Mouse (Mus musculus) cerebellum, postnatal 25 days (tissue): Measurements from ENCODE around the gene Dqx1.

Experiments
- DNase-seq, 2 experiments: peaks; one replicate each; pipeline ENCODE4 v3.0.0; 2021; ENCODE audit warnings: mixed read lengths in 2 of 2

Dqx1 gene

DNA sequence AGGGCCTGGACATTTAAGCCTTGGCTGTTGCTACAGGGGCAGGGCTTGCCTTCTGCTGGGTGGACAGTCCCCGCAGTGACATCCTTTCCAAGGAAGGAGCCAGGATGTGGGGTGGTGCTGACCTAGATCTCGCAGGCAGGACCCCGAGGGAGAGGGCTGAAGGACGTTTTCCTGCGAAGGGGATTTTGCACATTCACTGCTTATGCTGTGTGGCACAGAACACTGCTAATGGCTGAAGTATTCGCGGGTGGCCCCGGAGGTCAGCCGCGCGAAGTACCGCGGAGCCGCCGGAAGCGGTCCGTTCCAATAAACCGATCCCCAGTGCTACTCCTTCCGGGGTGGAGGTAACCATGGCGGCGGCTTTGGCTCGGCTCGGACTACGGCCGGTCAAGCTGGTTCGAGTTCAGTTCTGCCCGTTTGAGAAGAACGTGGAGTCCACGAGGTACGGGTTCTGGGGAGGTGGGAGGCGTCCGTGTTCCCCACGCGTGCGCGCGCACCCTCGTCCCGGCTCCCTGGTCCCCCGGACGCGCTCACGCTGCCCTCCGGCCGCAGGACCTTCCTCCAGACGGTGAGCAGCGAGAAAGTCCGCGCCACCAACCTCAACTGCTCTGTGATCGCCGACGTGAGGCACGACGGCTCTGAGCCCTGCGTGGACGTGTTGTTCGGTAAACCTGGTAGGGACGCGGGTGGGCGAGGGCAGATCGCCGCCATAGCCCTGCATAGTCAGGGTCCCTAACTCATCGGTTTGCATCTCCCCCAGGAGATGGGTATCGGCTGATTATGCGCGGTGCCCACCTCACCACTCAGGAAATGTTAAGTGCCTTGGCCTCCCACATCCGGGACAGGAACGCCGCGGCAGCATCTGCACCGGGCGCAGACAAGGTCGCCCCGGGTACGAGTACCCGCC, 51.4 kb downstream of the Dqx1 start, which contains the start of gene Mrpl53:
Gene Mrpl53, plus strand, starts transcription at position 279 of the 907 bp plus-strand sequence.
- DNase-seq = peak; percentile 90

DNA sequence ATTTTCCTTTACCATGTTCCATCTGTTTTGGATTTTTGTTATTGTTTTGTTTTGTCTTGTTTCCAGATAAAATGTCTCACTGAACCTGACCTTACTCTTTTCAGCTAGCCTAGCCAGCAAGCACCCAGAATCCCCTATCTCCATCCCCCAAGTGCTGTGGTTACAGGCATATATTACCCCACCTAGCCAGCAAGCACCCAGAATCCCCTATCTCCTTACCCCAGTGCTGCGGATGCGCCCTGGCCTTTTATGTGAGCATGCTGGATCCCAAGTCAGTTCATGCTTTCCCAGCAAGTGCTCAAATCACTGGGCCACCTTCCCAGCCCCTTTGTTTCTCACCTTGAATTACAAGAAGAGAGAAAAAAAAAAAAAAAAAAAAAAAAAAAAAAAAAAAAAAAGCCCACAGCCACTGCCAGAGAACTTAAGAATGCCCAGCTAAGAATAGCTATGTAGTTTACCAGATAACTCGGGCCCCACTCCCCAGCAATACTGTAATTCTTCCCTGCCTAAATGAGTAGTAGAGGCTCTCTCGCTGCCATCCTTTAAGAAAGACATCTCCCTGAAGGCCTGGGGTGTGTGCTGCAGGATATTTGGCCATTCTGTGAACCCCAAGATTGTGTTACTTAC, 54.0 kb downstream of the Dqx1 start:
- DNase-seq = no peak

DNA sequence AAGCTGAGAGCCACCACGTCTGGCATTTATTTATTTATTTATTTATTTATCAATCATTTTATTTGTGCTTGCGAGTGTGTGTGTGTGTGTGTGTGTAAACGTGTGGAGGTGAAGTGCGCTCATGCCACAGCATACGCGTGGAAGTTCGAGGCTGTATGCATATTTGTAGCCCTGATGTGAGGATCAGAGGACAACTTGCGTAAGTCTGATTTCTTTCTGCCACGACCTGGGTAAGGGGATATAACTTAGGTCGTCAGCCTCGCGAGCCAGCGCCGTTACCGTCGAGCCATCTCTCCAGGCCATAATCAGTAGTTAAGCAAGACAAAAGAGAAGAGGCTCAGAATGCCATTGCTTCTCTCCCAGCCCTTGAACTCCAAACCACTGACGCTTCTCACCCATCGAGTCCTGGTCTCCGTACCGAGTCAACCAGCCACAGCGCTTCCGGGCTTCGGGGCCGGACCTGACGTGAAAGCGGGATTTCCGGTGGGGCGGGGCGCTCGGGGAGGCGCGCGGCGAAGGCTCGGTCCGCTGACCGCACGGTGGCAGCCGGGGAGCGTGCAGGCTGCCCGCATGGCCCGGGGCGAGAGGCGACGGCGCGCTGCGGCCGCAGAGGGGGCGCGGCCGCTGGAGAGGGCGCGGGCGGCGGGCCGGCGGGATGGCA, 57.5 kb downstream of the Dqx1 start, which contains the start of gene Mogs:
Gene Mogs, plus strand, starts transcription at position 486 of the 661 bp plus-strand sequence.
- DNase-seq = peak; percentile 94 to 97

DNA sequence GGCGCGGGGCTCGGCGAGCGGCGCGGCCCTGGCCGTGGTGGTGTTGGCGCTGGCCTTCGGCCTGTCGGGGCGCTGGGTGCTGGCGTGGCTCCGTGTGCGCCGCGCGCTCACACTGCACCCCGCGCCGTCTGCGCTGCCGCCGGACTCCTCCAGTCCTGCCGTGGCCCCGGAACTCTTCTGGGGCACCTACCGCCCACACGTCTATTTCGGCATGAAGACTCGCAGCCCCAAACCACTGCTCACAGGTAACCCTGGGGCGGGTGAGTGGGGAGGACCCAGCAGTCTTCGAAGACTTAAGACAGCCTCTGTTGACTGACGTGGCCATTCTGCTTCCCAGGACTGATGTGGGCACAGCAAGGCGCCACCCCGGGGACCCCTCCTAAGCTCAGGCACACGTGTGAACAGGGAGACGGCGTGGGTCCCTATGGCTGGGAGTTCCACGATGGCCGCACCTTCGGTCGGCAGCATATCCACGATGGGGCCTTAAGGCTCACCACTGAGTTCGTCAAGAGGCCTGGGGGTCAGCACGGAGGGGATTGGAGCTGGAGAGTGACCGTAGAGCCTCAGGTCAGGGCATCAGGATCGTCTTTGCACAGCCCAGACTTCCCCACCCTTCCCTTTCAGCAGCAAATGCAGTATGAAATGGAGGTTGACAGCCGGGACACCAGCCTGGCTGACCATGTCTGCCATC, 58.2 kb downstream of the Dqx1 start:
- no peak for DNase-seq

DNA sequence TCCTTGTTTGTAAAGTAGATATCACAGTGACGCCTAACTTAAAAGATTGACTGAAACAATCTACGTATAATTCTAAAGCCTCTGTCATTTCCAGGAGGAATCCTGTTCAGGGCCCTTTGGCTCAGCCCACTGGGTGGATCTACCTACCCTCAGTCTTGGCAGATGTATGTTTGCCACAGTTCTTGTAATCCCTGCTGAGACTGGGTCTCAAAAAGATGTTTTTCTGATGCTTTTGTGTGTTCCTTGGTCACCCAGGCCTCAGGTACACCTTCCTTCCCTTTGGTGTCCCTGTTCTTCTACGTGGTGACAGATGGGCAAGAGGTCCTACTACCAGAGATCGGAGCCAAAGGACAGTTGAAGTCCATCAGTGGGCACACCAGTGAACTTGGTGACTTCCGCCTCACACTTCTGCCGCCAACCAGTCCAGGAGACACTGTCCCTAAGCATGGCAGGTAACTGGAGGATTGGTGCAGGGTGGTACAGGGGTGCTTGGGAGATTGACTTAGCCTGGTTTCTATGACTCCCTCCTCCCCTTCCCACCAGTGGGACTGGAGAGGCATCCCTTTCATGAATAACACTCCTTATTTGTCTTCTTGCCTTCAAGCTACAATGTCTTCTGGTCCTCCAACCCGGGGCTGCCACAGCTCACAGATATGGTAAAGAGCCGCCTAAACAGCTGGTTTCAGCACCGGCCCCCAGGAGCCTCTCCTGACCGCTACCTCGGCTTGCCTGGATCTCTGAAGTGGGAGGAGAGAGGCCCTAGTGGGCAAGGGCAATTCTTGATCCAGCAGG, 58.9 kb downstream of the Dqx1 start:
- peak in 1 of 2 experiments; percentile 21 for DNase-seq
